Mouse (Mus musculus) brain, embryonic 14.5 days (tissue): ENCODE results near the gene Moxd2.

ENCODE experiments used
- CTCF ChIP-seq: fragments of 200-500 bp; IDR thresholded peaks from 2 replicates; pipeline ENCODE4 v1.5.1; 2012; ENCODE audit warnings: inconsistent platforms, mild to moderate bottlenecking, moderate library complexity, borderline replicate concordance; ENCODE audit not compliant: insufficient read depth, insufficient read length; ENCODE audit errors: extremely low read depth
- POLR2A ChIP-seq: fragments of 200-500 bp; IDR thresholded peaks from 2 replicates; pipeline ENCODE4 v1.6.1; 2012; ENCODE audit warnings: mild to moderate bottlenecking, inconsistent platforms, borderline replicate concordance; ENCODE audit not compliant: poor library complexity, insufficient read depth, insufficient read length, severe bottlenecking; ENCODE audit errors: extremely low read depth

GRCm38 (mm10) chr6:40919954-40920353, 32.7 kb upstream of the Moxd2 start:
- no peak for TF ChIP-seq CTCF
- TF ChIP-seq POLR2A, result no peak
